Mouse (Mus musculus) layer of hippocampus, adult 18-20 months (tissue): ENCODE measurements around the gene Trappc4. TPM values are rescaled to one million over a fixed set of nuclear protein-coding genes. Genes with fewer than 3 reads are reported as not detected.
"Not testable (repeated sequence)": the region's sequence is repeated elsewhere in the genome, so short reads cannot be mapped to it uniquely, and the experiment has no call there.

Experiments used
- DNase-seq, 2 experiments: peaks; one replicate each; pipeline ENCODE4 v3.0.0; 2022; ENCODE audit warnings: low spot score in 2 of 2
- total RNA-seq, 2 experiments: library from RNA; stranded (reverse); gene quantifications; 2 replicates each; pipeline ENCODE4 v1.2.3; 2021

Gene Trappc4
- total RNA-seq, 2 experiments from 2014 or later = 70.1 to 72.2 TPM

- DNase-seq = not testable (repeated sequence)
These were observed 1.3 kb upstream of the Trappc4 start for GRCm38 (mm10) chr9:44408693-44409092.

GRCm38 (mm10) chr9:44407752-44408097 lies 325 bp upstream of the Trappc4 start:
- DNase-seq = no peak

- no peak for DNase-seq
These were observed 2.4 kb downstream of the Trappc4 start for GRCm38 (mm10) chr9:44405011-44405410.

- no peak for DNase-seq
These were observed 6.3 kb downstream of the Trappc4 start for GRCm38 (mm10) chr9:44401081-44401480.

GRCm38 (mm10) chr9:44399795-44400114 lies 7.6 kb downstream of the Trappc4 start:
- DNase-seq = no peak

GRCm38 (mm10) chr9:44399114-44399794 lies 8.1 kb downstream of the Trappc4 start:
- no peak for DNase-seq

- DNase-seq = no peak
These were observed 8.8 kb downstream of the Trappc4 start for GRCm38 (mm10) chr9:44398551-44398950.

- no peak for DNase-seq
These were observed 9.3 kb downstream of the Trappc4 start for GRCm38 (mm10) chr9:44398087-44398486.

- peak; percentile 91 for DNase-seq
These were observed 10.6 kb downstream of the Trappc4 start, which contains the start of gene Slc37a4 for GRCm38 (mm10) chr9:44396684-44397411. Gene Slc37a4, plus strand, starts transcription at chr9:44396852.

- peak; percentile 36 to 76 for DNase-seq
These were observed 15.9 kb downstream of the Trappc4 start for GRCm38 (mm10) chr9:44391466-44391865.

- DNase-seq = peak in 1 of 2 experiments; percentile 55
These were observed 18.1 kb downstream of the Trappc4 start for GRCm38 (mm10) chr9:44389273-44389672.

- no peak for DNase-seq
These were observed 20.2 kb downstream of the Trappc4 start for GRCm38 (mm10) chr9:44387221-44387620.

GRCm38 (mm10) chr9:44384596-44384995 lies 22.8 kb downstream of the Trappc4 start:
- DNase-seq = no peak

- DNase-seq = peak in 1 of 2 experiments; percentile 28
These were observed 27.5 kb downstream of the Trappc4 start for GRCm38 (mm10) chr9:44379862-44380261.

- DNase-seq = peak; percentile 99
These were observed 28.2 kb downstream of the Trappc4 start, which contains the start of gene Hyou1 for GRCm38 (mm10) chr9:44379054-44379834. Gene Hyou1, plus strand, starts transcription at chr9:44379490.

GRCm38 (mm10) chr9:44378153-44378730 lies 29.2 kb downstream of the Trappc4 start:
- DNase-seq = no peak

- not testable (repeated sequence) for DNase-seq
These were observed 30.1 kb downstream of the Trappc4 start for GRCm38 (mm10) chr9:44377335-44377734.

GRCm38 (mm10) chr9:44376141-44376540 lies 31.3 kb downstream of the Trappc4 start:
- DNase-seq = no peak

- DNase-seq = no peak
These were observed 34.0 kb downstream of the Trappc4 start for GRCm38 (mm10) chr9:44373386-44373785.

GRCm38 (mm10) chr9:44364480-44364879 lies 42.9 kb downstream of the Trappc4 start:
- DNase-seq = no peak

GRCm38 (mm10) chr9:44361931-44362330 lies 45.5 kb downstream of the Trappc4 start:
- not testable (repeated sequence) for DNase-seq
